Mouse (Mus musculus): Measurements from ENCODE around the gene Cabp7. TPM values are rescaled to one million over a fixed set of nuclear protein-coding genes. Genes with fewer than 3 reads are reported as not detected.

Cabp7 gene
- polyA plus RNA-seq, 1 experiment from 2014 or later, result 0.10 TPM

DNA sequence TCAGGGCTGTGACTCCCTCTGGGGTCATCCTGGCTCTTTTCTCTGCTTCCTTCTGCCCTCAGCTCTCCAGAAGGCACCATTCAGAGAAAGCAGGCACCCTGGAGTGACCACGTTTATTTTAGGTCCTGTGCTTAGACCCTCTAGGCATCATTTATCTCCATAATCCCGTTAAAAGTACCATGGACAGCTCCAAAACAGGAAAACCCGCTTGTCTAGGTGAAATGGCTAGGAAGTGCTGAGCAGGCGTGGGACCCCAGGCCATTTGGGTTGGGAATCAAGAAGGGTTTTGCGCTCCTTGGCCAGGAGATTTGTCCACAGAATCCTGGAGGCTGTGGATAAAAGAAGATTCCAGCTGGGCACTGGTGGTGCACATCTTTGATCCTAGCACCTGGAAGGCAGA is 17.1 kb upstream of the Cabp7 start:
- 19% methylated on average over 5 of the region's 5 CpGs for WGBS
- no peaks in the 10 kb centered on the region for H3K9me3 ChIP-seq (replicated peaks)
- H3K4me1 ChIP-seq, result peaks cover 12% of the 10 kb centered on the region; the same call in 1 of the 2 replicates
- ATAC-seq (replicated peaks; ENCODE audit: low FRiP score), result no peak
- no peak overlapping the region for H3K27ac ChIP-seq
- peaks cover 33% of the 10 kb centered on the region for H3K27me3 ChIP-seq
- H3K9ac ChIP-seq, result no peak overlapping the region
- H3K4me3 ChIP-seq (replicated peaks), result no peak overlapping the region
- H3K4me2 ChIP-seq, result no peak overlapping the region
- H3K36me3 ChIP-seq, result peaks cover 3% of the 10 kb centered on the region; the same call in 1 of the 2 replicates

DNA sequence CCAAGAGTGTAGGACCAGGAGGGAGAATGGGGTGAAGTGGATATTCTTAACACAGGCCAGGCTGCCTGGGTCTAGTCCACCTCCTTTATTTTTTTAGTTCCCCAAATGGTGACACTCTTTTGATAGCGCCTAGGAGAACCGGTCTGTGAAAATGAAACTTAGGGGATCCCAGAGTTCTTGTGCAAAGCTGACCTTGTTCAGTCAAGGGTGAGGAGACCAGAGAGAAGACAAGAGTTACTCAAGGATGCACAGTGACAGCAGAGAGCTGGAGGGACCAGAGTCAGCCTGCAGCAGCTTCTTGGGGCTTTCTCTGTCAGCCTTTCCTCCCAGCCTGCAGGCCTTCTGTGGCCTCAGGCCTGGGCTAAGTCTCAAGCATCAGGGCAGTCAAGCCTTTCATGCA is 15.9 kb upstream of the Cabp7 start:
- H3K9ac ChIP-seq, result no peak overlapping the region
- peaks cover 12% of the 10 kb centered on the region; the same call in 1 of the 2 replicates for H3K4me1 ChIP-seq
- H3K27me3 ChIP-seq, result peaks cover 33% of the 10 kb centered on the region
- no peak for ATAC-seq (replicated peaks; ENCODE audit: low FRiP score)
- WGBS, result 9% methylated on average over 2 of the region's 2 CpGs
- no peak overlapping the region for H3K27ac ChIP-seq
- H3K36me3 ChIP-seq, result no peaks in the 10 kb centered on the region
- H3K4me3 ChIP-seq (replicated peaks), result no peak overlapping the region
- no peaks in the 10 kb centered on the region for H3K9me3 ChIP-seq (replicated peaks)
- no peak overlapping the region for H3K4me2 ChIP-seq

DNA sequence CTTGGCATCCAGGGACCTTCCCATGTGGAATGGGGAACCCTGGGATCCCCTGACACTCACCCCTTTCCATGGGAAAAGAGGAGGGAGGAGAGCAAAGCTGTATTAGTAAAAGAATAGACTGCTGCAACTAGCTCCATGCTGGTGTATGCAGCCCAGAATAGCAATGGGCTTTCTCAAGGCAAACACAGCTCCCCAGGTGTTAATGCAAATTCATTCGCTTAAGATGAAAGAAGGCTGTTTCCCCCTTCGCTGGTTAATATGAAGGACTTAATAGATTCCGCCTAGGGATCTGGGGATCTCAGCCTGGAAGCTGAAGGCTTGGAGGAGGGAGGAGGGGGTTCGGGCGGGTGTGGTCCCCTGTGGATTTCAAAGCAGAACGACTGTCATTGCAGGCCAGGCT is 15.4 kb upstream of the Cabp7 start:
- H3K27ac ChIP-seq, result no peak overlapping the region
- no peak overlapping the region for H3K4me2 ChIP-seq
- 18% methylated on average over 6 of the region's 6 CpGs for WGBS
- peaks cover 33% of the 10 kb centered on the region for H3K27me3 ChIP-seq
- no peak overlapping the region for H3K9ac ChIP-seq
- no peaks in the 10 kb centered on the region for H3K36me3 ChIP-seq
- H3K4me3 ChIP-seq (replicated peaks), result no peak overlapping the region
- no peak for ATAC-seq (replicated peaks; ENCODE audit: low FRiP score)
- peaks cover 14% of the 10 kb centered on the region; the same call in 1 of the 2 replicates for H3K4me1 ChIP-seq
- H3K9me3 ChIP-seq (replicated peaks), result no peaks in the 10 kb centered on the region

DNA sequence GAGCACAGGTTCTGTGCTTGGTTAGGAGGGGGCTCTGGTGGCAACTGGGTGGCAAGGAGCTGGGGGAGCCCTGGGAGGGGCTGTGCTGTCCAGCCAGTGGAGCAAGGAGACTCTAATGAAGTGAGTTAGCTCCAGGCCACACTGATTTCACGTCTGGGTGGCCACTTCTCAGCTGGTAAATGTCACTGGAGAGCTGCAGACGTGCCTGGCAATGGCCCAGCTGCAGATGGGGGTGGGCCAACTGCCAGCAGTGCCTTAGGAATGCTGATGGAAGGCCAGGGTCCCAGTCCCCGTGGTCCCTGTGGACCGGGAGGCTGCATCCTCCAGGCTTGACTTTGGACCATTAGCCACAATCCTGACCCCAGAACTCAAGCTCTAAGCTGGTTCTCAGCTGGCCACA is 13.9 kb upstream of the Cabp7 start:
- ATAC-seq (replicated peaks; ENCODE audit: low FRiP score), result peak; percentile 54
- no peak overlapping the region for H3K4me2 ChIP-seq
- no peak overlapping the region for H3K9ac ChIP-seq
- H3K4me1 ChIP-seq, result peaks cover 14% of the 10 kb centered on the region; the same call in 1 of the 2 replicates
- H3K36me3 ChIP-seq, result no peaks in the 10 kb centered on the region
- H3K27ac ChIP-seq, result no peak overlapping the region
- no peak overlapping the region for H3K4me3 ChIP-seq (replicated peaks)
- peaks cover 33% of the 10 kb centered on the region for H3K27me3 ChIP-seq
- WGBS, result 18% methylated on average over 4 of the region's 4 CpGs
- no peaks in the 10 kb centered on the region for H3K9me3 ChIP-seq (replicated peaks)

DNA sequence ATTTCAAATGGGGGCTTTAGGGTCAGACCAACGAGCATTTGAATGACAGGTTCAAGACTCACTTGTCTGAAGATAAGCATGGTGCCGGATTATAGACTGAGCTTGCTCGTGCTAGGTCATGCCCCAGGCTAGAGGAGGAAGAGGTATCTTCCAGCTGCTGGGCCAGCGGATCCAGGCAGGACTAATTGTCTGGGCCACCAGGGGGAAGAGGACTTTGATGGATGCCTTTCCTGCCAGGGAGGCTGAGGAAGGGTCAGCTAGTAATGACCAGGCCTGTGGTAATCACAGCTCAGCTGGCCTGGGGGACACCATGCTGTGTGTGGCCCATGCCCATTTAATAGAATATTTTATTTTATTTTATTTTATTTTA is 11.2 kb upstream of the Cabp7 start:
- Histone ChIP-seq H3K9me3 (replicated peaks) (0 out of 2 replicates have a peak, but pooled peaks cover 4% of the 10 kb centered on the region), H3K9ac (no peak overlapping the region), H3K4me3 (replicated peaks) (no peak overlapping the region), H3K27me3 (peaks cover 24% of the 10 kb centered on the region), H3K27ac (no peak overlapping the region), H3K4me2 (no peak overlapping the region), H3K36me3 (no peaks in the 10 kb centered on the region), H3K4me1 (peaks cover 17% of the 10 kb centered on the region; the same call in 1 of the 2 replicates)
- ATAC-seq (replicated peaks; ENCODE audit: low FRiP score), result no peak
- 7% methylated on average over 4 of the region's 4 CpGs for WGBS

DNA sequence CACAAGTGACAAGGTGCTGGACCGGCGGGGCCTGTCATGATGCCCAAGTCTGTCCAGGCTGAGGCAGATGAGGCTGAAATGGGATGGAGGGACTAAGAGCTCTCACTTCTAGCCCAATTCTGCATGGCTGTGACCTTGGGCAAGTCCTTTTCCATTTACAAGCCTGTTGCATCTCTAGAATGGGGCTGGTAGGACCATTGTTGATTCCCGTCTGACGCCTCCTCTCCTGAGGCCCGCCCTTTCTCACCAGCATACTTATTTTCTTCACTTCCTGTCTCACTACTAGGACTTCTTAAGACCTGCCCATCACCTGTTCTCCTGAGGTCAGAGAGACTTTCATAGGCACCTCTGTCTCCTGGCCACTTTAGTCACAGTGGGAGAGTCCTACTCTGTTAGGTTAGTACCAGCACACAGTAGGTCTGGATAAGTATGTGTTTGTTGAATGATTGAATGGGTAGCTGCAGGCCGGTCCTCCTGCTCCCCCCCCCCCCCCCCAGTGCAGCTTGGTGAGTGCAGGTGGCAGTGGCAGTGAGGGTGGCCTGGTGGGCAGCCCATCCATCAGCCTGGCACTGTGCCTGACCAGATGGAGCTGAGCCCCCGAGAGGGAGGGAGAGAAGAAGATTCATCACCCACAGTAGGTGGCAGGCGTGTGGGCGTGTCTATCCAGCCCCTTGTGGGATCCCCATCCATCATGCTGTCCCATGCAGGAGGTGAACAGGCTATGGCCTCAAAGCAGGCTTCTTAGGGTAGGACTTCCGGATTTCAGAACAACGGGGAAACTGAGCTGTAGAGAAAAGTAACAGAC is 10.6 kb upstream of the Cabp7 start:
- WGBS, result 35% methylated on average over 11 of the region's 11 CpGs
- Histone ChIP-seq H3K4me1 (peaks cover 17% of the 10 kb centered on the region; the same call in 1 of the 2 replicates), H3K4me3 (replicated peaks) (no peak overlapping the region), H3K9me3 (replicated peaks) (0 out of 2 replicates have a peak, but pooled peaks cover 4% of the 10 kb centered on the region), H3K36me3 (no peaks in the 10 kb centered on the region), H3K4me2 (no peak overlapping the region), H3K9ac (no peak overlapping the region), H3K27ac (no peak overlapping the region), H3K27me3 (peaks cover 25% of the 10 kb centered on the region)
- no peak for ATAC-seq (replicated peaks; ENCODE audit: low FRiP score)

DNA sequence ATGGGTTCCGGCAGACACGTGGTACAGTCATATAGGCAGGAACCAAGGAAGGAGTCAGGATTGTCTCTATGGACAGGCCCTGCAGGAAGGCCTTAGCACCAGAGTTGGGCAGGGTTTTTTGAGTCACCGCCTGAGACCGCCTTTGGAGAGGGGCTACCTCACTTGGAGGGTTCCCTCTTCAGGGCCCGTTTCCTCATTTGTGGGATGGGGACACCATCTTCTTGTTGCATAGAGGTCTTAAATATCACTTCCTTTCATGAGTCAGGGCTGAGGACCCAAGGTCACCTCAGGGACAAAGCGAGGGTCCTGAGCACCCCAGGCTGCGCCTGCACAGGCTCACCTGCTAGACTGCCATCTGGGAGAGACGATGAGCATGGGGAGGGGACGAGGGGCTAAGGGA is 9.9 kb upstream of the Cabp7 start:
- 69% methylated on average over 9 of the region's 9 CpGs for WGBS

DNA sequence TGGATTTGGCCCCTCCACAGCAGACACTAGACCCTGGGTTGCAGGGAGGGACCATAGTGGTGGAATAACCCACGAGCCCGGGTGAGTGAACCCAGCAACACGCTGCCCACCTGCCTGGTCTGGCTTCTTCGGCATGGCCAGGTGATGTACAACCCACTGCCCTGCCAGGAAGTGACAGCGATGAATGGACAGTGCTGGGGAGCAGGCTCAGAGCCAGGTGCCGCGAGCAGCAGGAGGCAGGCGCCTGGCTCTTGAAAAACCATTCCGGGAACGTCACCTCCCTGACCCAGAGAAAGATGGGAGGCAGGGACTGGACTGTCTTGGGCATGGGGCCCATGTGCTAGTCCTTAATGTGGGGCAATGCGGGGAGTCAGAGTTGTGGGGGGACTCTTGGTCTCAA is 8.3 kb upstream of the Cabp7 start:
- Histone ChIP-seq H3K4me1 (0 out of 2 replicates have a peak, but pooled peaks cover 6% of the 10 kb centered on the region), H3K9me3 (replicated peaks) (0 out of 2 replicates have a peak, but pooled peaks cover 4% of the 10 kb centered on the region), H3K9ac (no peak overlapping the region), H3K4me2 (no peak overlapping the region), H3K27ac (no peak overlapping the region), H3K36me3 (no peaks in the 10 kb centered on the region), H3K4me3 (replicated peaks) (no peak overlapping the region), H3K27me3 (peaks cover 27% of the 10 kb centered on the region)
- 73% methylated on average over 11 of the region's 11 CpGs for WGBS
- no peak for ATAC-seq (replicated peaks; ENCODE audit: low FRiP score)

More for the DNA sequence above, 9.9 kb upstream of the Cabp7 start:
- H3K4me3 ChIP-seq (replicated peaks), result no peak overlapping the region
- H3K27me3 ChIP-seq, result peaks cover 24% of the 10 kb centered on the region
- H3K9ac ChIP-seq, result no peak overlapping the region
- peaks cover 14% of the 10 kb centered on the region; the same call in 1 of the 2 replicates for H3K4me1 ChIP-seq
- 0 out of 2 replicates have a peak, but pooled peaks cover 4% of the 10 kb centered on the region for H3K9me3 ChIP-seq (replicated peaks)
- H3K36me3 ChIP-seq, result no peaks in the 10 kb centered on the region
- no peak overlapping the region for H3K4me2 ChIP-seq
- H3K27ac ChIP-seq, result no peak overlapping the region
- no peak for ATAC-seq (replicated peaks; ENCODE audit: low FRiP score)

DNA sequence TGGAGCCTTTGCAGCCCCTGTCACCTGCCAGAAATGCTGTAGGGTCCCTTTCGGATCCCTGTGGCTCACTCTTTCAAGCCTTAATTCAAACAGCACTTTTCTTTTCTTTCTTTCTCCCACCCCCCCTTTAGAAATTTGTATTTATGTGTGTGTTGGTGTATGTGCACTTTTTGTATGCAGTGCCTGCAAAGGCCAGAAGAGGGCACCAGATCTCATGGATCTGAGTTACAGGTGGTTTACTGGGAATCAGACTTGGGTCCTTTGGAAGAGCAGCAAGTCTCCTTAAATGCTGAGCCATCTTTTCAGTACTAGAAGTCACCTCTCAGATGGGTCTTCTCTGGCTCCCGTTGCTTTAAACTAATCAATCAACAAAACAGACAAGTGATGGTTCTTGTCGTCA is 7.5 kb upstream of the Cabp7 start:
- 89% methylated on average over 3 of the region's 3 CpGs for WGBS
- no peak for ATAC-seq (replicated peaks; ENCODE audit: low FRiP score)
- Histone ChIP-seq H3K4me2 (no peak overlapping the region), H3K27ac (no peak overlapping the region), H3K36me3 (no peaks in the 10 kb centered on the region), H3K4me1 (0 out of 2 replicates have a peak, but pooled peaks cover 6% of the 10 kb centered on the region), H3K9ac (no peak overlapping the region), H3K27me3 (peaks cover 35% of the 10 kb centered on the region), H3K9me3 (replicated peaks) (0 out of 2 replicates have a peak, but pooled peaks cover 4% of the 10 kb centered on the region), H3K4me3 (replicated peaks) (no peak overlapping the region)

DNA sequence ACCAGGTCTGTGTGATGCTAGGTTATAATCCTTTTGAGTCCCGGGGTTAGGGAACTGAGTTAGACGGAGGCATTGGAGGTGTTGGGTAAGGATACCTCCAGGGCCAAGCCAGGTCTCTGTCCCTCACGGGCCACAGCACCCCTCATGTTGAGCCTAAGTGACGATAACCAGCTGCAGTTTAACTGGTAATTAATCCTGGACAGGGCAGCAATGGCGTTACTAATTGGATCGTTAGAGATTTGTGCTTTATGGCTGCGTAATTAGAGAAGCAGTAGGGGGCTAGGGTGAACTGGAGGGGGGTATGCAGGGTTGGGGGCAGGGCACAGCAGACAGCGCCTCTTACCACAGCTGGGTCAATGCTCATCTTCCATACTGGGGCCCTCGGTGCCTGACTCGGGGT is 6.3 kb upstream of the Cabp7 start:
- Histone ChIP-seq H3K27me3 (peaks cover 47% of the 10 kb centered on the region), H3K27ac (no peak overlapping the region), H3K9me3 (replicated peaks) (0 out of 2 replicates have a peak, but pooled peaks cover 4% of the 10 kb centered on the region), H3K4me3 (replicated peaks) (no peak overlapping the region), H3K4me1 (0 out of 2 replicates have a peak, but pooled peaks cover 6% of the 10 kb centered on the region), H3K4me2 (no peak overlapping the region), H3K36me3 (no peaks in the 10 kb centered on the region), H3K9ac (no peak overlapping the region)
- 21% methylated on average over 10 of the region's 10 CpGs for WGBS
- no peak for ATAC-seq (replicated peaks; ENCODE audit: low FRiP score)

DNA sequence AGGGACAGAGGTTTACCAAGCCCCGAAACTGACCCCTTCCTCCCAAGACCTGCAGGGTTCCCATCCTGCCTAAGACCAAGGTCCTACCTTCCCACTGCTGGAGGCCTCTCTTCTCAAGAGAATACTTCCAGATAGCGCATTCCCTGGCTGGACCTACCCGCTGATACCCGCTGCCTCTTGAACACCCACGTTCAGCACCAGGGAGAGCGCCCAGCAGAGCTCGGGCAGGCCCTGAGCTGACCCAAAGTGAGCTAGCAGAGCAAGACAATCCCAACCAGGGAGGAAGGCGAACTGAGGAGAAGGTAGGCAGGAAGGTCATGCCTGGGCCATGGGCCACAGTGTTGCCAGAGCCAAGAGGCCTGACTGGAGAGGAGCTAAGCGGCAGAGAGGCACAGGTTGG is 3.7 kb upstream of the Cabp7 start:
- no peak overlapping the region for H3K4me3 ChIP-seq (replicated peaks)
- H3K27me3 ChIP-seq, result peaks cover 73% of the 10 kb centered on the region
- no peak for ATAC-seq (replicated peaks; ENCODE audit: low FRiP score)
- whole genome bisulfite sequencing, result 6% methylated on average over 9 of the region's 9 CpGs
- 0 out of 2 replicates have a peak, but pooled peaks cover 4% of the 10 kb centered on the region for H3K9me3 ChIP-seq (replicated peaks)
- peaks cover 24% of the 10 kb centered on the region for H3K4me1 ChIP-seq
- no peak overlapping the region for H3K27ac ChIP-seq
- H3K4me2 ChIP-seq, result no peak overlapping the region
- H3K36me3 ChIP-seq, result no peaks in the 10 kb centered on the region
- H3K9ac ChIP-seq, result no peak overlapping the region

DNA sequence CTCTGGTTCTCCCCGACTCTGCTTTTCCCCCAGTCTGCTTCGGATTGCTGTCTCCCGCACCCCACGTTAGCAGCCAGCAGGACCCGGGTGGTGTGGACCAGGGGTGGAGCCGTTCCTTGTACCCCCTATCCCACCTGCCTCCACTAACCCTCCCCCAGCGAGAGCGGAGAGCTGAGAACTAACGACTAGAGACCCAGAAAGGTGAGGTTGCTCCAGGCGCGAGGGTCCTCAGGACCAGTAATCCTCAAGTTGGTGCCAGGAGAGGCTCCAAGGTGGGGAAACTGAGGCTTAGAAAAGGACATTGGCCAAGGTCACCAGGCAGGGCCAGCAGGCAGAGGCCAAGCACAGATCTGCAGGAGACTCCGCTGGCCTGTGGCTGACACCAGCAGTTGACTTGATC is 707 bp upstream of the Cabp7 start:
- Histone ChIP-seq H3K4me2 (peak overlapping the region; percentile 95), H3K9me3 (replicated peaks) (no peaks in the 10 kb centered on the region), H3K4me3 (replicated peaks) (peak overlapping the region; percentile 53), H3K36me3 (no peaks in the 10 kb centered on the region), H3K27ac (no peak overlapping the region), H3K27me3 (peaks cover 96% of the 10 kb centered on the region), H3K4me1 (peaks cover 20% of the 10 kb centered on the region), H3K9ac (no peak overlapping the region)
- 2% methylated on average over 12 of the region's 12 CpGs for WGBS
- no peak for ATAC-seq (replicated peaks; ENCODE audit: low FRiP score)
